Mouse (Mus musculus) macrophage (primary cell): ENCODE measurements around the gene Smap1. TPM values are rescaled to one million over a fixed set of nuclear protein-coding genes. Genes with fewer than 3 reads are reported as not detected.
"Not testable (repeated sequence)": the region's sequence is repeated elsewhere in the genome, so short reads cannot be mapped to it uniquely, and the experiment has no call there.

Experiments
- H3K27ac ChIP-seq: fragments of 350-480 bp; formaldehyde crosslinking; 2 replicates; pipeline ENCODE4 v1.9.0; 2021
- H3K36me3 ChIP-seq: fragments of 350-480 bp; formaldehyde crosslinking; 2 replicates; pipeline ENCODE4 v1.9.0; 2021; ENCODE audit errors: inconsistent target
- H3K4me3 ChIP-seq: fragments of 350-480 bp; formaldehyde crosslinking; 2 replicates; pipeline ENCODE4 v1.9.0; 2021; ENCODE audit errors: inconsistent target
- H3K79me2 ChIP-seq: fragments of 350-480 bp; formaldehyde crosslinking; 2 replicates; pipeline ENCODE4 v1.9.0; 2021; ENCODE audit errors: inconsistent target
- WGBS: methylation state at CpG from one replicate; pipeline ENCODE4 v1.1.7; 2026; ENCODE audit warnings: inconsistent platforms; ENCODE audit not compliant: missing documents; 5-methylcytosine and 5-hydroxymethylcytosine counted together
- polyA plus RNA-seq: library from polyadenylated mRNA; stranded (reverse); fragments of 250-400 nt; gene quantifications from 3 replicates; pipeline ENCODE4 v1.2.4, GENCODE M21; 2018; ENCODE audit warnings: inconsistent platforms
- total RNA-seq, 78 experiments: library from RNA; depleted of rRNA; stranded (reverse); fragments of 250-400 nt; gene quantifications; 1 replicate in 9 of 78; 2 replicates in 24 of 78; 3 replicates in 43 of 78; 4 replicates in 2 of 78; pipeline ENCODE4 v1.2.4; 2018; ENCODE audit warnings: inconsistent platforms in 56 of 78

Smap1 gene
- total RNA-seq (2018; cell fraction: chromatin; rRNA removed): 10 to 100 TPM; 17.7 to 41.0 (median 30.4) TPM
- total RNA-seq (2018; cell fraction: cytosol; rRNA removed): 10 to 100 TPM; 43.9 to 66.1 (median 49.1) TPM
- total RNA-seq (2018; cell fraction: nucleus; rRNA removed): 10 to 100 TPM; 20.2 to 57.5 (median 35.0) TPM
- 38.6 to 68.1 TPM (median 44.3 TPM) in 3 replicates for polyA plus RNA-seq

- Histone ChIP-seq H3K27ac (no peak within 1 kb of the TSS), H3K4me3 (peak within 1 kb of the TSS; percentile 61), H3K79me2 (peaks cover 47% of the 10 kb centered on the region), H3K36me3 (no peaks in the 10 kb centered on the region)
- WGBS: 0% methylated on average over 82 of the region's 113 CpGs
Measured at GRCm38 (mm10) chr1:23921711-23922529, at the start of gene Smap1. TSS of gene Smap1 (minus strand) at chr1:23922317.

GRCm38 (mm10) chr1:23971159-23971558 lies 49.0 kb upstream of the Smap1 start:
- H3K27ac ChIP-seq, H3K4me3 ChIP-seq, H3K36me3 ChIP-seq, H3K79me2 ChIP-seq: not testable (repeated sequence)
- WGBS: 100% methylated on average over 3 of the region's 4 CpGs

GRCm38 (mm10) chr1:23968027-23968725 lies 46.1 kb upstream of the Smap1 start:
- Histone ChIP-seq H3K36me3 (no peaks in the 10 kb centered on the region), H3K79me2 (no peaks in the 10 kb centered on the region), H3K27ac (no peak overlapping the region), H3K4me3 (no peak overlapping the region)
- WGBS: 92% methylated on average over 8 of the region's 9 CpGs

GRCm38 (mm10) chr1:23966226-23966625 lies 44.1 kb upstream of the Smap1 start:
- Histone ChIP-seq H3K79me2 (no peaks in the 10 kb centered on the region), H3K27ac (no peak overlapping the region), H3K36me3 (no peaks in the 10 kb centered on the region), H3K4me3 (no peak overlapping the region)
- WGBS: 69% methylated on average over 1 of the region's 1 CpGs

- no peak overlapping the region for H3K27ac ChIP-seq
- 51% methylated on average over 6 of the region's 6 CpGs for WGBS
- H3K4me3 ChIP-seq: no peak overlapping the region
- no peaks in the 10 kb centered on the region for H3K79me2 ChIP-seq
- H3K36me3 ChIP-seq: no peaks in the 10 kb centered on the region
Measured at GRCm38 (mm10) chr1:23959415-23959732, 37.3 kb upstream of the Smap1 start.

- Histone ChIP-seq H3K27ac (no peak overlapping the region), H3K36me3 (no peaks in the 10 kb centered on the region), H3K4me3 (no peak overlapping the region), H3K79me2 (no peaks in the 10 kb centered on the region)
- WGBS: 39% methylated on average over 13 of the region's 13 CpGs
Measured at GRCm38 (mm10) chr1:23958668-23959414, 36.7 kb upstream of the Smap1 start.

GRCm38 (mm10) chr1:23958101-23958500 lies 36.0 kb upstream of the Smap1 start:
- Histone ChIP-seq H3K4me3 (no peak overlapping the region), H3K27ac (no peak overlapping the region), H3K36me3 (no peaks in the 10 kb centered on the region), H3K79me2 (no peaks in the 10 kb centered on the region)
- 95% methylated on average over 6 of the region's 6 CpGs for WGBS

- no peaks in the 10 kb centered on the region for H3K36me3 ChIP-seq
- WGBS: 97% methylated on average over 4 of the region's 4 CpGs
- H3K27ac ChIP-seq: no peak overlapping the region
- H3K79me2 ChIP-seq: no peaks in the 10 kb centered on the region
- no peak overlapping the region for H3K4me3 ChIP-seq
Measured at GRCm38 (mm10) chr1:23955539-23955938, 33.4 kb upstream of the Smap1 start.

GRCm38 (mm10) chr1:23953921-23954320 lies 31.8 kb upstream of the Smap1 start:
- H3K79me2 ChIP-seq: no peaks in the 10 kb centered on the region
- no peaks in the 10 kb centered on the region for H3K36me3 ChIP-seq
- WGBS: 87% methylated on average over 13 of the region's 13 CpGs
- no peak overlapping the region for H3K27ac ChIP-seq
- H3K4me3 ChIP-seq: no peak overlapping the region

GRCm38 (mm10) chr1:23948778-23949699 lies 26.9 kb upstream of the Smap1 start:
- 98% methylated on average over 15 of the region's 15 CpGs for WGBS
- no peaks in the 10 kb centered on the region for H3K79me2 ChIP-seq
- H3K36me3 ChIP-seq: no peaks in the 10 kb centered on the region
- H3K4me3 ChIP-seq: no peak overlapping the region
- no peak overlapping the region for H3K27ac ChIP-seq

- no peak overlapping the region for H3K27ac ChIP-seq
- H3K79me2 ChIP-seq: no peaks in the 10 kb centered on the region
- H3K4me3 ChIP-seq: no peak overlapping the region
- no peaks in the 10 kb centered on the region for H3K36me3 ChIP-seq
- 93% methylated on average over 7 of the region's 7 CpGs for WGBS
Measured at GRCm38 (mm10) chr1:23948290-23948689, 26.2 kb upstream of the Smap1 start.

- Histone ChIP-seq H3K36me3 (no peaks in the 10 kb centered on the region), H3K79me2 (no peaks in the 10 kb centered on the region), H3K4me3 (no peak overlapping the region), H3K27ac (no peak overlapping the region)
- 100% methylated on average over 1 of the region's 1 CpGs for WGBS
Measured at GRCm38 (mm10) chr1:23944076-23944475, 22.0 kb upstream of the Smap1 start.

- WGBS: 50% methylated on average over 3 of the region's 3 CpGs
- no peaks in the 10 kb centered on the region for H3K36me3 ChIP-seq
- H3K4me3 ChIP-seq: no peak overlapping the region
- H3K79me2 ChIP-seq: no peaks in the 10 kb centered on the region
- no peak overlapping the region for H3K27ac ChIP-seq
Measured at GRCm38 (mm10) chr1:23943146-23943940, 21.2 kb upstream of the Smap1 start.
